Mouse (Mus musculus): ENCODE measurements around the gene Vezf1. TPM values are rescaled to one million over a fixed set of nuclear protein-coding genes. Genes with fewer than 3 reads are reported as not detected.
"Not testable (repeated sequence)": the region's sequence is repeated elsewhere in the genome, so short reads cannot be mapped to it uniquely, and the experiment has no call there.

The Vezf1 gene
- 64.7 and 64.8 TPM in 2 replicates for polyA plus RNA-seq (2016; fragmentation: Nextera tagmentation; extraction: Ambion mirVana)

DNA sequence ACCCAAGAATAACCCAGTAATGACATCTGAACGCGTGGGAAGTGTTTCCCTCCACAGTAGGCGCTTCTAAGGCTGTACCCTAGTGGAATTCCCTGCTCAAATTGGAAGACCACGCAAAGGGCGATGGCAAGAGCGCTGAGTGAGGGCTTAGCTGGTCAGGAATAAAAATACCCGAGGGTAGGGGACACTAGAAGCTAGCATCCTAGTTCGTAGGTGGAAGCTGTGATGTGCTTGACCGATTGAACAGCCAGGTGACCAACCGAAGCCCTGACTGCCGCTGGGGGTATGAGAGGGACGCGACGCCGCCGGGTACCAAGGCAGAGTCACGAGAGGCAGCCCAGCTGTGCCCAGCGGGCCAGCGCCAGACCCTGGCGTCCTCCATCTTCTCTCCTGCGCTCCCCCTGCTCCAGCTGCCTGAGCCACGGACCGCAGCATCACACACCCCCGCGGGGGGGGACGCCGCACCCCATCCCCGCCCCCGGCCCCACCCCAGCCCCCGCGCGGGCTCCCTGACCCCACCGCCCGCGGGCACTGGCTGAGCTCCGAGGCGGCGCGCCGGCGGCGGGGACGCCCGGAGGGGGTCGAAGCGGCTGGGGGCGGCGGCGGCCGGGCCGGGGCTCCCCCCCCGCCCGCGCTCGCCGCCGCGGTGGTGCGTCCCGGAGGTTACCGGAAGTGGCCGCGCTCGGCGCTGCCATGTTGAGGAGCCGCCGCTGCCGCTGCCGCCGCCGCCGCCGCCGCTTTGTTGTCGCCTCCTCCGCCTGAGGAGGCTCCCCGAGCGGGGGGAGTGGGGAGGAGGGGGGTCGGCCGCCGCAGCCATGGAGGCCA lies at the start of gene Vezf1:
Gene Vezf1, plus strand, starts transcription at position 694 of the 825 bp plus-strand sequence.
- H3K9me3 ChIP-seq, result no peaks in the 10 kb centered on the region
- 1% methylated on average over 71 of the region's 81 CpGs for WGBS
- H3K36me3 ChIP-seq, result peaks cover under 1% of the 10 kb centered on the region

DNA sequence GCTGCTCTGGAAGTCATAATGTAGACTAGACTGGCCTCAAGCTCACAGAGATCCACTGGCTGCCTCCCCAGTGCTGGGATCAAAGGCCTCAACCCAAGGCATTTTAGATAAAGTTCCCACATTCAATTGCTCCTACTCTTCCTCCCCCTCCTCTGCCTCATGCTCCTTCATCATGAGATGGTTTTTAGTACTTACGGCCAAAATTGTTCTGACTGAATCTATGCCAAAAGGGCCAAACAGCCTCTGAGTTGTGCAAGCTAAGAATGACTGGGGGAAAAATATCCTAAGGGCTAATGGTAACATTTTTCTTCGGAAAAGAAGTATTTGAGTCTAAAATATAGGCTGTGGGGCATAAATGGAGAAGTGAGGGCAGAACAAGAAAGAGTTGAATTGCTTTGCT lies 44.1 kb upstream of the Vezf1 start:
- no peak overlapping the region for H3K4me3 ChIP-seq
- 90% methylated on average over 2 of the region's 2 CpGs for WGBS
- H3K27me3 ChIP-seq (ENCODE audit: insufficient read depth, poor library complexity, severe bottlenecking), result no peaks in the 10 kb centered on the region
- no peaks in the 10 kb centered on the region for H3K9me3 ChIP-seq
- H3K36me3 ChIP-seq, result no peaks in the 10 kb centered on the region
- H3K27ac ChIP-seq, result no peak overlapping the region
- no peak for DNase-seq (ENCODE audit: low spot score)
- H3K4me1 ChIP-seq (replicated peaks), result peaks cover 27% of the 10 kb centered on the region

More for the DNA sequence above, at the start of gene Vezf1:
- Histone ChIP-seq H3K27ac (peak within 1 kb of the TSS; percentile 100), H3K27me3 (ENCODE audit: insufficient read depth, poor library complexity, severe bottlenecking) (no peaks in the 10 kb centered on the region), H3K4me3 (peak within 1 kb of the TSS; percentile 99), H3K4me1 (replicated peaks) (peaks cover 45% of the 10 kb centered on the region)
- peak; percentile 85 for DNase-seq (ENCODE audit: low spot score)

DNA sequence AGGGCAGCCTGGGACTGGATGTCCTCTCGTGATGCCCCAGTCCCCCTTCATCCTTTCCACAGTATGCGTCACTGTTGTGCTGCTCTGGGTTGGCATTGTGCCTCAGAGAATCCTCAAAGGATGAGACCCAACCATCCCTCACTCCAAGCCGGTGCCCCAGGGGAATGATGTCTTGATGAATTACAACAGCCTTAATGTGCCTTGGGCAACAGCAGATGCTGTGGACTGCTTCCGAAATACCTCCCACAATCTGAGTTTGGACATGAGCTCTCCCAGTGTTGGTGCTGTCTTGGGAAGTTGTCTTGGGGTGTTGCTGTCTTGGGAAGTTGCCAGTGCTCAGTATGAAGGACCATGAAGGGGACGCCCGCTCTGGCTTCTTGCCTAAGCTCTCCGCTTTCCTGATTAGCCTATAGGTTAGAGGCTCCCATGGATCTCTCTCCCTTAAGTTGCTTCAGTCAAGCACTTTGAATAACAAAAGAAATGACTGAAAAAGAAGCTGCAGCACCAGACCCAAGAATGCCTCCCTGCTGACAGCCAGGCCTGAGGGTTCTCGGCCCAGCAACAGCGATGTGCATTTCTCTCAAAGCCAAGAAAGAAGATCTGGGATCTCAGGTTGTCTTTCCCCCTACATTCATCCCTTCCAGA lies 40.6 kb upstream of the Vezf1 start:
- H3K9me3 ChIP-seq, result no peaks in the 10 kb centered on the region
- H3K4me1 ChIP-seq (replicated peaks), result peaks cover 27% of the 10 kb centered on the region
- DNase-seq (ENCODE audit: low spot score), result no peak
- peak overlapping the region; percentile 68 for H3K27ac ChIP-seq
- no peaks in the 10 kb centered on the region for H3K36me3 ChIP-seq
- H3K4me3 ChIP-seq, result no peak overlapping the region
- H3K27me3 ChIP-seq (ENCODE audit: insufficient read depth, poor library complexity, severe bottlenecking), result no peaks in the 10 kb centered on the region
- WGBS, result 55% methylated on average over 9 of the region's 9 CpGs

DNA sequence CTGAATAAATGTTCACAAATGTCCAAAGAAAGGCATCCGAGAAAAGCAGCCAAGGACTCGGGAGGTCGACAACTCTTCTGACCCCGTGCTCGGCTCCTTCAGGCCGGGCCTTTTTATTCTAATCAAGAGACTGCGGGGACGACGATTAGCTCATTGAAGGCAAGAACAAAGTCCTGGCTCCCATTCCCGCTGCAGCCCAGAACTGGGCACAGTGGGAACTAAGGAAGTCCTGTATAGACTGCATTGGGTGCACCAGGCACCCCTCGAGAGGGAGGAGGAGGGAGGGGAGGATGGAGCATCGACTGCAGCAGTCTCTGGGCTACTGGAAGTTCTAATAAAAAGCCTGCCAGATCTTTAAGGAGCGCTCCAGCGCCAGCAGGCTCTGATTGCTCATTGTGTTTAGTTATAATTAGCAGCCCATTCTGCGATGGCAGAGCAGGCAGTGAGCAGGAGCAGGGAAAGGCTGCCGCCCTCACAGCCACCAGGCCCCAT lies 39.8 kb upstream of the Vezf1 start:
- Histone ChIP-seq H3K9me3 (no peaks in the 10 kb centered on the region), H3K4me3 (no peak overlapping the region), H3K27me3 (ENCODE audit: insufficient read depth, poor library complexity, severe bottlenecking) (no peaks in the 10 kb centered on the region), H3K4me1 (replicated peaks) (peaks cover 27% of the 10 kb centered on the region), H3K36me3 (no peaks in the 10 kb centered on the region), H3K27ac (peak overlapping the region; percentile 68)
- WGBS, result 9% methylated on average over 16 of the region's 16 CpGs
- DNase-seq (ENCODE audit: low spot score), result peak; percentile 34

DNA sequence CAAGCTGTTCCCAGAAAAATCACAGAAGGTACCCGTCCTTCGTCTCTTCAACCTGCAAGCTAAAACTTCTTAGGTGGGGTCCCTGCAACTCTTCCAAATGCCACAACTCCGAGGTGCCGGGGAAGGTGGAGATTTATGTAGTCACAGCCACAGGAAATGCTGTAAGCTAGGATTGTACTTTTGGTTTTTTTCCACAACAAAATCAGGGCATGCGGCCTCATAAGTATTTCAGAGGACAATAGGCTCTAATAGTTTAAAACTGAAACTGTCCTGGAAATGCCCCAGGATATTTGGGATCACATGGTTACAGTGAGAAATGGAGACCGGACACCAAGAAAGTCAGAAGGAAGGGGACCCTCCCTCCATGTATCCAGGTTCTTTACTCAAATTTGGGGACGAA lies 37.9 kb upstream of the Vezf1 start:
- 88% methylated on average over 7 of the region's 7 CpGs for whole genome bisulfite sequencing
- Histone ChIP-seq H3K27me3 (ENCODE audit: insufficient read depth, poor library complexity, severe bottlenecking) (no peaks in the 10 kb centered on the region), H3K36me3 (peaks cover 13% of the 10 kb centered on the region), H3K4me1 (replicated peaks) (peaks cover 27% of the 10 kb centered on the region), H3K27ac (no peak overlapping the region), H3K9me3 (no peaks in the 10 kb centered on the region), H3K4me3 (no peak overlapping the region)
- DNase-seq (ENCODE audit: low spot score), result no peak

DNA sequence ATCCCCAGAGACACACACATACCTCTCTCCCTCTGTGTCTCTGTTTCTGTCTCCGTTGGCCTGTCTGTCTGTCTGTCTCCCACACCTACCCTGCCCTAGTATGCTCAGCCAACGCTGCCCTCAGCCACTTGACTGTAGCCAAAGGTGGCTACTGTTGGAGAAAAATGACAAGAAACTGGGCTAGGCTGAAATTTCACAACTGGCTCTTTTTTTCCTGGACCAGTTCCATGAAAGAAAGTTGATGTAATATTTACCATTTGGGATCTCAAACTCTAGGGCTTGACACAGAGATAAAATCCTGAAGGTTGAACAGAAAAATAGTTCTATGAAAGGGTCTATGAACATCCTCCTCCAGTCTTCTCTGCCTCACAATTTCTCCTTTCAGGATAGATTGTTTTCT lies 37.2 kb upstream of the Vezf1 start:
- Histone ChIP-seq H3K4me1 (replicated peaks) (peaks cover 23% of the 10 kb centered on the region), H3K36me3 (peaks cover 15% of the 10 kb centered on the region), H3K27me3 (ENCODE audit: insufficient read depth, poor library complexity, severe bottlenecking) (no peaks in the 10 kb centered on the region), H3K4me3 (no peak overlapping the region), H3K9me3 (no peaks in the 10 kb centered on the region), H3K27ac (no peak overlapping the region)
- DNase-seq (ENCODE audit: low spot score), result no peak
- 88% methylated on average over 2 of the region's 2 CpGs for whole genome bisulfite sequencing

DNA sequence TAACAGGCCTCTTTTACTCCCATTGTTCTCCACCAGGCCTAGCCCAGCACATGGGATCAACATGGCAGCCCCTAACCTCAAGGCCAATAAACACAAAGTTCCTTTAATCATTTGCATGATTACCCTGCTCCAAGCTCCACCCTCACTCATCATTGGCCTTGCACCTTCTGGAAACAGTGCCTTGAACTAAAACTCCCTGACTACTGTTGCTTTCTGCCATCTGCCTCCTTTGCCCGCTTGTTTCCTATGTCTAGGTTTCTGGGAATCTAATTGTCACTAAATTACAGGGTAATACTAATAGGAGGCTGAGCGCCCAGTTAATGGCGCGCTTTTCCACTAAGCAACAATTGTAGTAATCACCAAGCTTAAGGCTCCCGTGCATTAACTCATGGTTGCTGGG lies 36.3 kb upstream of the Vezf1 start:
- no peak for DNase-seq (ENCODE audit: low spot score)
- Histone ChIP-seq H3K9me3 (no peaks in the 10 kb centered on the region), H3K27ac (no peak overlapping the region), H3K36me3 (peaks cover 18% of the 10 kb centered on the region), H3K4me3 (no peak overlapping the region), H3K4me1 (replicated peaks) (peaks cover 21% of the 10 kb centered on the region), H3K27me3 (ENCODE audit: insufficient read depth, poor library complexity, severe bottlenecking) (no peaks in the 10 kb centered on the region)
- 93% methylated on average over 5 of the region's 5 CpGs for WGBS

DNA sequence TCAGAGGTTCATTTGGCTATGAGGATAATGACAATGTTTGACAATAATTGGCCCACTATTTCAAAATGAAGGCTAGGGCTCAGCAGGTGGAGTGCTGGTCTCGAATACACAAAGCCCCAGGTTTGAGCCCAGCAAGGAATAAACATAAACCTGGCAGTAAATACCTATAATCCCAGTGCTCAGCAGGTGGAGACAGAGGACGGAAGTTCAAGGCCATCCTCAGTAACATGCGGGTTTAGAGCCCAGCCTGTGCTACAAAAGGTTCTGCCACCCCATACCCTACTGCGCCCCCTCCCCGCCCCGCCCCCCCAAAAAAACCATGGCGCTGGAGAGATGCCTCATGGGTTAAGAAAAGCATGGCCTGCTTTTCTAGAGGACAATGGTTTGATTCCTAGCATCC lies 32.1 kb upstream of the Vezf1 start:
- peaks cover 39% of the 10 kb centered on the region for H3K36me3 ChIP-seq
- DNase-seq (ENCODE audit: low spot score), result no peak
- H3K27ac ChIP-seq, result no peak overlapping the region
- H3K27me3 ChIP-seq (ENCODE audit: insufficient read depth, poor library complexity, severe bottlenecking), result no peaks in the 10 kb centered on the region
- no peak overlapping the region for H3K4me3 ChIP-seq
- H3K4me1 ChIP-seq (replicated peaks), result no peaks in the 10 kb centered on the region
- 70% methylated on average over 7 of the region's 7 CpGs for WGBS
- no peaks in the 10 kb centered on the region for H3K9me3 ChIP-seq

DNA sequence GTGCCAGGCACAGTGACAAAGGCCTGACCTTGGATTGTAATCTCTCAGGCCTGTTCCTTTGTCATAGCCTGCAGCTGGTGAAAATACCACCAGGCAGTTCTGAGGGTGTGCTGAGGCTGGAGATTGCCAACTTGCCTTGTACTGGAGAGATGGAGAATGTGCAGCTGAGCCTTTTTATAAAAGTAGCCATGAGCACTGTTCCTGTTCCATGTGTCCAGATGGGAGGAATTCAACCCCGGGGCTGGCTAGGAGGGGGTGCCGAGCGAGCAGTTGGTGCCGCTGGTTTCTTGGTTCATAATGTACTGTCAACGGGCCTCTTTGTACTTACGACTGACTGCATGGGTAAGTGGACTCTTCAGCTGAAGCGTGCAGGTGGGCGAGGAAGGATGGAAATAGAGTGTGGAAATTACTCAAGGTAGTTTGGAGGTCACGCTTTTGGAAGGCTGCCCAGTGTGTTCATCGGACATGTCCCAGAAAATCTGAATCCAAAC lies 31.3 kb upstream of the Vezf1 start:
- 90% methylated on average over 10 of the region's 10 CpGs for WGBS
- Histone ChIP-seq H3K4me1 (replicated peaks) (no peaks in the 10 kb centered on the region), H3K27ac (no peak overlapping the region)

DNA sequence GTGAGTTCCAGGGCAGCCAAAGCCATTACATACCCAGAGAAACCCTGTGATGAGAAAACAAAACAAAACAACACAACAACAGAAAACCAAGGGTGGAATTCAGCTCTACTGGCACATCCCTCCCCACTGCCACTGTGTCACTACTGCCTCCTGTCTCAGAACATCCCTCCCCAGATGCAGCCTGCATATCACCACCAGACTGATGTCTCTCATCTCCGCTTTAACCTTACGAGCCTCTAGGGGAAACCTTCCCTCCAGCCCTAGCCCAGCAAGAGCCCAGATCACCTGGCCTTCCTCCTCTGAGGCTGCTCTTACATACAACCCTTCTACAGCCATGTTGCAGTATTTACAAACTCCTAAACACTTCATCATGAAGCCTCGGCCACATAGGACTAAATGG lies 30.7 kb upstream of the Vezf1 start:
- WGBS, result 78% methylated on average over 3 of the region's 3 CpGs
- DNase-seq (ENCODE audit: low spot score), result no peak
- Histone ChIP-seq H3K4me3 (no peak overlapping the region), H3K9me3 (no peaks in the 10 kb centered on the region), H3K36me3 (peaks cover 52% of the 10 kb centered on the region), H3K27ac (no peak overlapping the region), H3K27me3 (ENCODE audit: insufficient read depth, poor library complexity, severe bottlenecking) (no peaks in the 10 kb centered on the region), H3K4me1 (replicated peaks) (no peaks in the 10 kb centered on the region)

More for the DNA sequence above, 31.3 kb upstream of the Vezf1 start:
- Histone ChIP-seq H3K27me3 (ENCODE audit: insufficient read depth, poor library complexity, severe bottlenecking) (no peaks in the 10 kb centered on the region), H3K36me3 (peaks cover 46% of the 10 kb centered on the region), H3K9me3 (no peaks in the 10 kb centered on the region), H3K4me3 (no peak overlapping the region)
- no peak for DNase-seq (ENCODE audit: low spot score)

DNA sequence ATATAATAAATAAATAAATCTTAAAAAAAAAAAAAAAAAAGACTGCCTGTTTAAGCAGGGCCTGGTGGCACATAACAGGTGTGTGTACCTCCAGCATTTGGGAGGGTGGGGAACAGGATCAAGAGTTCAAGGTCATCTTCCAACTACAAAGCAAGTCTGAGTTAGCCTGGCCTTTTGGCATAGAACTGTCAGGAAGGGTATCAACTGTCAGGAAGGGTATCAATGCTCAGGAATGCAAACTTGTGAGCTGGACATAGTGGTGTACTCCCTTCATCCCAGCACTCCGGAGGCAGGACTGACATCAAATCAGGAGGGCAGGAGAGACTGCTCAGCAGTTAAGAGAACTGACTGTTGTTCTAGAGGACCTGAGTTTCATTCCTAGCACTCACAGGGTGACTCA lies 29.0 kb upstream of the Vezf1 start:
- H3K36me3 ChIP-seq, result peaks cover 61% of the 10 kb centered on the region

DNA sequence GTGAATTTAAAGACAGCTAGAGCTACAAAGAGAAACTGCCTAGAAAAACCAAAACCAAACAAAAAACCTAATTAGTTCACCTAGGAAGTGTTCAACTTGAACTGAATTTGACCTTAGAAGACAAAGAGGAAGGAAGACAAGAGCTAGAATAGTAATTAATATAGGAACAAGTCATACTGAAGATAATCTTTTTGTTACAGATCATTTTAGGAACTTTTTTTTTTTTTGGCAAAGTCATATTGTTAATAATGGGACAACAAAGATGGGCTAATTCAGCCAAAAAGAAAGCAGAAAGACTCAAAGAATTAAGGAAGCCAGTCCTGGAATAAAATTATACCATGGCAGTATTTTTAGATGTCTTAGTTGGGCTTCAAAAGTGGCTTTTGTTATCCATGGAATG lies 23.8 kb upstream of the Vezf1 start:
- Histone ChIP-seq H3K9me3 (no peaks in the 10 kb centered on the region), H3K36me3 (peaks cover 52% of the 10 kb centered on the region), H3K27me3 (ENCODE audit: insufficient read depth, poor library complexity, severe bottlenecking) (no peaks in the 10 kb centered on the region), H3K27ac (no peak overlapping the region), H3K4me1 (replicated peaks) (peaks cover 15% of the 10 kb centered on the region), H3K4me3 (no peak overlapping the region)
- DNase-seq (ENCODE audit: low spot score), result no peak

More for the DNA sequence above, 29.0 kb upstream of the Vezf1 start:
- Histone ChIP-seq H3K27ac (no peak overlapping the region), H3K9me3 (no peaks in the 10 kb centered on the region), H3K4me1 (replicated peaks) (no peaks in the 10 kb centered on the region), H3K4me3 (no peak overlapping the region), H3K27me3 (ENCODE audit: insufficient read depth, poor library complexity, severe bottlenecking) (no peaks in the 10 kb centered on the region)
- no peak for DNase-seq (ENCODE audit: low spot score)
- 94% methylated on average over 1 of the region's 1 CpGs for WGBS

DNA sequence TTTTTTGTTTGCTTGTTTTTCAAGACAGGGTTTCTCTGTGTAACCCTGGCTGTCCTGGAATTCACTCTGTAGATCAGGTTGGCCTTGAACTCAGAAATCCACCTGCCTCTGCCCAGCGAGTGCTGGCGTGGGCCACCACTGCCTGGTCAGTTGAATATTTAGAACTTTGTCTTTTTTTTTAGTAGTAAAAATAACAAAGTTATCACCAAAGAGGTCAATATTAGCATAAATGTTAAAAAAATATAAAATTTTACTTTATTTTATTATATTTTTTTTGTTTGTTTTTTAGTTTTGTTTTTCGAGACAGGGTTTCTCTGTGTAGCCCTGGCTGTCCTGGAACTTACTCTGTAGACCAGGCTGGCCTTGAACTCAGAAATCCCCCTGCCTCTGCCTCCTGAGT lies 22.9 kb upstream of the Vezf1 start:
- not testable (repeated sequence) for DNase-seq (ENCODE audit: low spot score); H3K27me3 ChIP-seq (ENCODE audit: insufficient read depth, poor library complexity, severe bottlenecking); H3K27ac ChIP-seq; H3K9me3 ChIP-seq; H3K4me3 ChIP-seq
- Histone ChIP-seq H3K36me3 (peaks cover 52% of the 10 kb centered on the region), H3K4me1 (replicated peaks) (peaks cover 23% of the 10 kb centered on the region)
- 95% methylated on average over 3 of the region's 3 CpGs for WGBS

Data from hindbrain, embryonic 10.5 days (tissue).